Mouse (Mus musculus) liver, embryonic 12.5 days (tissue): ENCODE measurements around the gene Abcg3. TPM values are rescaled to one million over a fixed set of nuclear protein-coding genes. Genes with fewer than 3 reads are reported as not detected.
"Not testable (repeated sequence)": the region's sequence is repeated elsewhere in the genome, so short reads cannot be mapped to it uniquely, and the experiment has no call there.

Experiments
- ATAC-seq: fragments of 200-750 bp; cut with Nextera tagmentation; 2 replicates; pipeline ENCODE4 v1.8.0; 2017; ENCODE audit warnings: moderate number of reproducible peaks, mild to moderate bottlenecking, moderate library complexity
- H3K27ac ChIP-seq: fragments of 300-500 bp; sonication (generic); 2 replicates; pipeline ENCODE4 v1.5.1; 2016; ENCODE audit warnings: mild to moderate bottlenecking
- H3K27me3 ChIP-seq: fragments of 300-500 bp; sonication (generic); replicated peaks from 2 replicates; pipeline ENCODE4 v1.6.1; 2016; ENCODE audit warnings: mild to moderate bottlenecking, moderate library complexity
- H3K36me3 ChIP-seq: fragments of 300-500 bp; sonication (generic); 2 replicates; pipeline ENCODE4 v1.6.1; 2016; ENCODE audit warnings: mild to moderate bottlenecking, moderate library complexity
- H3K4me1 ChIP-seq: fragments of 300-500 bp; sonication (generic); 2 replicates; pipeline ENCODE4 v1.6.1; 2016
- H3K4me2 ChIP-seq: fragments of 300-500 bp; sonication (generic); 2 replicates; pipeline ENCODE4 v1.6.1; 2016; ENCODE audit warnings: mild to moderate bottlenecking, moderate library complexity
- H3K4me3 ChIP-seq: fragments of 300-500 bp; sonication (generic); 2 replicates; pipeline ENCODE4 v1.5.1; 2016; ENCODE audit warnings: mild to moderate bottlenecking, moderate library complexity
- H3K9ac ChIP-seq: fragments of 300-500 bp; sonication (generic); 2 replicates; pipeline ENCODE4 v1.6.1; 2016; ENCODE audit warnings: mild to moderate bottlenecking, moderate library complexity
- H3K9me3 ChIP-seq: fragments of 300-500 bp; sonication (generic); replicated peaks from 2 replicates; pipeline ENCODE4 v1.6.1; 2016; ENCODE audit warnings: mild to moderate bottlenecking, moderate library complexity
- WGBS: fragments of 180-500 bp; shearing (Covaris S2); methylation state at CpG from one replicate; pipeline ENCODE4 v1.1.7; 2016; ENCODE audit not compliant: insufficient replicate concordance; 5-methylcytosine and 5-hydroxymethylcytosine counted together
- polyA plus RNA-seq: library from polyadenylated mRNA; unstranded; fragments of >200 nt; fragmentation: Nextera tagmentation; extraction: Ambion mirVana; gene quantifications from 2 replicates; pipeline ENCODE4 v1.2.1, GENCODE M21; 2016

Gene Abcg3
- polyA plus RNA-seq, 1 experiment from 2014 or later: 2.2 TPM

- not testable (repeated sequence) for H3K4me3 ChIP-seq, H3K9me3 ChIP-seq, H3K27ac ChIP-seq, H3K4me2 ChIP-seq, ATAC-seq, H3K9ac ChIP-seq, H3K36me3 ChIP-seq, H3K4me1 ChIP-seq, H3K27me3 ChIP-seq
- 69% methylated on average over 5 of the region's 5 CpGs for WGBS
Measured at GRCm38 (mm10) chr5:104906556-104906955, 76.0 kb downstream of the Abcg3 start.

Other genes with a start within 250 kb of the Abcg3 start
- gene Zfp951, start 122.6 kb downstream of the Abcg3 start, polyA plus RNA-seq: 1.3 and 1.7 TPM in 2 replicates
- 0.99 and 1.0 TPM in 2 replicates for gene Gbp9, start 156.8 kb upstream of the Abcg3 start, polyA plus RNA-seq
- 1.1 and 1.2 TPM in 2 replicates for gene Gbp8, start 156.8 kb upstream of the Abcg3 start, polyA plus RNA-seq
- 1.3 and 1.8 TPM in 2 replicates for gene Gbp4, start 156.9 kb upstream of the Abcg3 start, polyA plus RNA-seq